Mouse (Mus musculus) layer of hippocampus, adult 8-10 months (tissue): ENCODE measurements around the gene Fcer1g. TPM values are rescaled to one million over a fixed set of nuclear protein-coding genes. Genes with fewer than 3 reads are reported as not detected.

Source experiments
- DNase-seq, 2 experiments: peaks; one replicate each; pipeline ENCODE4 v3.0.0; 2022; ENCODE audit warnings: low spot score in 2 of 2
- total RNA-seq, 4 experiments: library from RNA; stranded (reverse); gene quantifications; 2 replicates each; pipeline ENCODE4 v1.2.4; 2022

Gene Fcer1g
- total RNA-seq, 4 experiments from 2014 or later = 10.9 to 95.1 (median 48.8) TPM

- no peak for DNase-seq
Measured at GRCm38 (mm10) chr1:171187851-171188700, 46.1 kb downstream of the Fcer1g start.

- no peak for DNase-seq
Measured at GRCm38 (mm10) chr1:171185655-171186054, 48.5 kb downstream of the Fcer1g start.

GRCm38 (mm10) chr1:171184314-171184713, 49.9 kb downstream of the Fcer1g start:
- DNase-seq = no peak

GRCm38 (mm10) chr1:171183620-171184019, 50.5 kb downstream of the Fcer1g start:
- DNase-seq = no peak

GRCm38 (mm10) chr1:171183025-171183424, 51.1 kb downstream of the Fcer1g start:
- DNase-seq = no peak

Other genes with a start within 250 kb of the Fcer1g start
- gene Fcgr4, start 215.4 kb downstream of the Fcer1g start, total RNA-seq = 1 to 10 TPM in 2 of 4 experiments, not detected in 2; 1.5 to 1.7 TPM
- gene Fcgr3, start 169.4 kb downstream of the Fcer1g start, total RNA-seq = 10 to 100 TPM; 10.6 to 67.7 (median 34.1) TPM
- gene Cfap126, start 120.4 kb downstream of the Fcer1g start, total RNA-seq = 1 to 10 TPM in 2 of 4 experiments, under 1 TPM in 2; 0.43 to 3.1 (median 1.3) TPM
- 100 to 1,000 TPM; 201 to 206 (median 203) TPM for gene Sdhc, start 83.8 kb downstream of the Fcer1g start, total RNA-seq
- gene Mpz, start 83.7 kb downstream of the Fcer1g start, total RNA-seq = not detected
- gene Pcp4l1, start 38.1 kb downstream of the Fcer1g start, total RNA-seq = 10 to 100 TPM; 42.4 to 47.5 (median 44.4) TPM
- under 1 TPM in 2 of 4 experiments, not detected in 2; 0.10 to 0.36 TPM for gene Nr1i3, start 20.4 kb downstream of the Fcer1g start, total RNA-seq
- gene Tomm40l, start 11.9 kb downstream of the Fcer1g start, total RNA-seq = 10 to 100 TPM; 69.3 to 85.0 (median 74.9) TPM
- gene Apoa2, start 9.3 kb downstream of the Fcer1g start, total RNA-seq = 1 to 10 TPM; 1.9 to 3.1 (median 2.5) TPM
- 10 to 100 TPM; 11.6 to 13.7 (median 12.4) TPM for gene Adamts4, start 16.1 kb upstream of the Fcer1g start, total RNA-seq
- gene Ndufs2, start 17.0 kb upstream of the Fcer1g start, total RNA-seq = 100 to 1,000 TPM; 263 to 286 (median 271) TPM
- gene B4galt3, start 36.0 kb upstream of the Fcer1g start, total RNA-seq = 10 to 100 TPM; 63.5 to 76.8 (median 70.2) TPM
- 10 to 100 TPM; 28.5 to 37.1 (median 33.3) TPM for gene Ppox, start 46.8 kb upstream of the Fcer1g start, total RNA-seq
- gene Usp21, start 53.6 kb upstream of the Fcer1g start, total RNA-seq = 10 to 100 TPM; 53.7 to 63.6 (median 58.8) TPM
- 100 to 1,000 TPM; 101 to 113 (median 108) TPM for gene Ufc1, start 60.7 kb upstream of the Fcer1g start, total RNA-seq
- gene Dedd, start 94.8 kb upstream of the Fcer1g start, total RNA-seq = 10 to 100 TPM; 35.7 to 41.2 (median 38.2) TPM
- 10 to 100 TPM; 40.1 to 54.1 (median 45.6) TPM for gene Nit1, start 111.3 kb upstream of the Fcer1g start, total RNA-seq
- gene Pfdn2, start 111.3 kb upstream of the Fcer1g start, total RNA-seq = 100 to 1,000 TPM in 3 of 4 experiments, 10 to 100 TPM in 1; 97.7 to 171 (median 130) TPM
- gene Klhdc9, start 126.4 kb upstream of the Fcer1g start, total RNA-seq = 10 to 100 TPM in 2 of 4 experiments, 1 to 10 TPM in 2; 5.1 to 11.7 (median 8.2) TPM
- 1 to 10 TPM; 5.6 to 7.6 (median 6.5) TPM for gene Nectin4, start 135.7 kb upstream of the Fcer1g start, total RNA-seq
- gene Arhgap30, start 154.6 kb upstream of the Fcer1g start, total RNA-seq = 1 to 10 TPM; 1.9 to 8.7 (median 4.9) TPM
- gene Usf1, start 176.9 kb upstream of the Fcer1g start, total RNA-seq = 100 to 1,000 TPM; 110 to 142 (median 124) TPM
- 10 to 100 TPM in 1 of 4 experiments, 1 to 10 TPM in 3; 3.0 to 10.0 (median 4.6) TPM for gene Tstd1, start 184.5 kb upstream of the Fcer1g start, total RNA-seq
- gene F11r, start 203.2 kb upstream of the Fcer1g start, total RNA-seq = 10 to 100 TPM in 2 of 4 experiments, 1 to 10 TPM in 2; 4.8 to 18.6 (median 11.1) TPM